Mouse (Mus musculus) CH12F3 (cell line): ENCODE data around the gene Arsg.

ENCODE experiments used
- in situ Hi-C: fragments of 300-500 bp; cut with MboI; formaldehyde crosslinking; loops from 2 replicates; pipeline ENCODE4 v1.14.3; 2020; ENCODE audit warnings: low sequenced_read_pairs

Arsg gene

GRCm38 (mm10) chr11:109473171-109474085 lies at the start of gene Arsg, which contains the start of gene Slc16a6:
Arsg (plus strand) TSS chr11:109473374.
Slc16a6 (minus strand) TSS chr11:109473598.
- in situ Hi-C loops = loop anchor here (10.0 kb wide), 1 partner anchor 91 kb away; no protein-coding TSS in a partner anchor

- in situ Hi-C loops = loop anchor here (25.0 kb wide), 1 partner anchor 437 kb away; no protein-coding TSS in a partner anchor
Observed at GRCm38 (mm10) chr11:109425392-109426271, 47.5 kb upstream of the Arsg start, which contains the start of gene Amz2. Amz2 (plus strand) TSS chr11:109425946.

- in situ Hi-C loops = loop anchor here (25.0 kb wide), 1 partner anchor 436 kb away; no protein-coding TSS in a partner anchor
Observed at GRCm38 (mm10) chr11:109426272-109426586, 46.9 kb upstream of the Arsg start.

GRCm38 (mm10) chr11:109427353-109427752 lies 45.8 kb upstream of the Arsg start:
- in situ Hi-C loops = loop anchor here (25.0 kb wide), 1 partner anchor 435 kb away; no protein-coding TSS in a partner anchor

- in situ Hi-C loops = loop anchor here (25.0 kb wide), 1 partner anchor 428 kb away; no protein-coding TSS in a partner anchor
Observed at GRCm38 (mm10) chr11:109434233-109434798, 38.9 kb upstream of the Arsg start.

- in situ Hi-C loops = loop anchor here (25.0 kb wide), 1 partner anchor 425 kb away; no protein-coding TSS in a partner anchor
Observed at GRCm38 (mm10) chr11:109436889-109437288, 36.3 kb upstream of the Arsg start.

- in situ Hi-C loops = loop anchor here (25.0 kb wide), 1 partner anchor 423 kb away; no protein-coding TSS in a partner anchor
Observed at GRCm38 (mm10) chr11:109439209-109439608, 34.0 kb upstream of the Arsg start.

- in situ Hi-C loops = loop anchor here (5.0 to 25.0 kb wide), 3 partner anchors 142 to 422 kb away; no protein-coding TSS in a partner anchor
Observed at GRCm38 (mm10) chr11:109439829-109440340, 33.3 kb upstream of the Arsg start.

GRCm38 (mm10) chr11:109440641-109441040 lies 32.5 kb upstream of the Arsg start:
- in situ Hi-C loops = loop anchor here (5.0 to 25.0 kb wide), 3 partner anchors 142 to 422 kb away; no protein-coding TSS in a partner anchor

GRCm38 (mm10) chr11:109441119-109441518 lies 32.1 kb upstream of the Arsg start:
- in situ Hi-C loops = loop anchor here (5.0 to 25.0 kb wide), 3 partner anchors 141 to 421 kb away; no protein-coding TSS in a partner anchor

- in situ Hi-C loops = loop anchor here (5.0 to 25.0 kb wide), 3 partner anchors 140 to 420 kb away; no protein-coding TSS in a partner anchor
Observed at GRCm38 (mm10) chr11:109442166-109442730, 30.9 kb upstream of the Arsg start.

- in situ Hi-C loops = loop anchor here (5.0 to 25.0 kb wide), 3 partner anchors 139 to 419 kb away; no protein-coding TSS in a partner anchor
Observed at GRCm38 (mm10) chr11:109443468-109444263, 29.5 kb upstream of the Arsg start.

- in situ Hi-C loops = loop anchor here (5.0 to 25.0 kb wide), 3 partner anchors 138 to 418 kb away; no protein-coding TSS in a partner anchor
Observed at GRCm38 (mm10) chr11:109444600-109444999, 28.6 kb upstream of the Arsg start.

GRCm38 (mm10) chr11:109445438-109446035 lies 27.6 kb upstream of the Arsg start:
- in situ Hi-C loops = loop anchor here (10.0 to 25.0 kb wide), 2 partner anchors 201 to 417 kb away; no protein-coding TSS in a partner anchor

GRCm38 (mm10) chr11:109451169-109451568 lies 22.0 kb upstream of the Arsg start:
- in situ Hi-C loops = no loop called here

GRCm38 (mm10) chr11:109456261-109456660 lies 16.9 kb upstream of the Arsg start:
- in situ Hi-C loops = no loop called here

- in situ Hi-C loops = no loop called here
Observed at GRCm38 (mm10) chr11:109458165-109458564, 15.0 kb upstream of the Arsg start.

GRCm38 (mm10) chr11:109460586-109460985 lies 12.6 kb upstream of the Arsg start:
- in situ Hi-C loops = no loop called here
